Mouse (Mus musculus) liver, embryonic 16.5 days (tissue): Measurements from ENCODE around the gene Cdh13. TPM values are rescaled to one million over a fixed set of nuclear protein-coding genes. Genes with fewer than 3 reads are reported as not detected.

ENCODE experiments used
- ATAC-seq: fragments of 200-750 bp; cut with Nextera tagmentation; 2 replicates; pipeline ENCODE4 v1.8.0; 2017; ENCODE audit warnings: low read depth, mild to moderate bottlenecking, moderate number of reproducible peaks, moderate library complexity
- H3K27ac ChIP-seq: fragments of 300-500 bp; sonication (generic); 2 replicates; pipeline ENCODE4 v1.5.1; 2014; ENCODE audit warnings: mild to moderate bottlenecking, low read length
- H3K27me3 ChIP-seq: fragments of 300-500 bp; sonication (generic); 2 replicates; pipeline ENCODE4 v1.6.1; 2014; ENCODE audit warnings: low read depth, low read length, mixed read lengths; ENCODE audit not compliant: control insufficient read depth, insufficient read depth
- H3K36me3 ChIP-seq: fragments of 300-500 bp; sonication (generic); 2 replicates; pipeline ENCODE4 v1.6.1; 2014; ENCODE audit warnings: mild to moderate bottlenecking; ENCODE audit not compliant: control insufficient read depth, insufficient read depth
- H3K4me1 ChIP-seq: fragments of 300-500 bp; sonication (generic); 2 replicates; pipeline ENCODE4 v1.6.1; 2014; ENCODE audit warnings: low read depth, low read length, mixed read lengths; ENCODE audit not compliant: control insufficient read depth
- H3K4me2 ChIP-seq: fragments of 300-500 bp; sonication (generic); 2 replicates; pipeline ENCODE4 v1.6.1; 2014; ENCODE audit warnings: low read depth, low read length, mixed read lengths
- H3K4me3 ChIP-seq: fragments of 300-500 bp; sonication (generic); 2 replicates; pipeline ENCODE4 v1.5.1; 2014; ENCODE audit warnings: low read depth, mild to moderate bottlenecking, low read length
- H3K9ac ChIP-seq: fragments of 300-500 bp; sonication (generic); 2 replicates; pipeline ENCODE4 v1.6.1; 2014; ENCODE audit warnings: low read depth, low read length
- H3K9me3 ChIP-seq: fragments of 300-500 bp; sonication (generic); replicated peaks from 2 replicates; pipeline ENCODE4 v1.6.1; 2016; ENCODE audit warnings: low read length; ENCODE audit not compliant: control insufficient read depth
- WGBS: fragments of 180-500 bp; shearing (Covaris S2); extraction: QIAGEN DNeasy Blood & Tissue Kit; methylation state at CpG from one replicate; pipeline ENCODE4 v1.1.7; 2014; ENCODE audit not compliant: insufficient replicate concordance; 5-methylcytosine and 5-hydroxymethylcytosine counted together
- polyA plus RNA-seq: library from polyadenylated mRNA; unstranded; fragments of >200 nt; fragmentation: Nextera tagmentation; extraction: Ambion mirVana; gene quantifications from 2 replicates; pipeline ENCODE4 v1.2.1, GENCODE M21; 2015

The Cdh13 gene
- polyA plus RNA-seq, 1 experiment from 2014 or later, result 1.0 TPM

DNA sequence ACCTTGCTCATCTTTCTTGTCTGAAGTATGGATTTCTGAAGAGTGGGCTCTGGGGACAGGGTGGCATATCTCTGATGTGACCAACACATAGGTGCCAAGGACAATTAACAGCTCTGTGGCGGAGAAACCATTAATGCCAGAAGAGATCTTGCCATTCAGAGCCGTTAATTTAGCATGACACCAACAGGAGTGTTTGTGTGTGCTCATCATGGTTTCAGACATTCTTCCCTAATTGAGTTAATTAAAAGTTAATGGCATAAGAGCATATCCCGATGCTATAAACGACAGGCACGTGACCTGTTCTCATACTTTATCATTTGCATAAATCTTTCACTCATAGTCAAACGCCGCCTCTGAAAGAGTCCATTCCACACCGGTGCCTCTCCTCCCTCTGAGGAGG, 600.8 kb downstream of the Cdh13 start:
- ATAC-seq, result no peak
- no peaks in the 10 kb centered on the region for H3K27me3 ChIP-seq
- H3K9me3 ChIP-seq, result peaks cover 2% of the 10 kb centered on the region

DNA sequence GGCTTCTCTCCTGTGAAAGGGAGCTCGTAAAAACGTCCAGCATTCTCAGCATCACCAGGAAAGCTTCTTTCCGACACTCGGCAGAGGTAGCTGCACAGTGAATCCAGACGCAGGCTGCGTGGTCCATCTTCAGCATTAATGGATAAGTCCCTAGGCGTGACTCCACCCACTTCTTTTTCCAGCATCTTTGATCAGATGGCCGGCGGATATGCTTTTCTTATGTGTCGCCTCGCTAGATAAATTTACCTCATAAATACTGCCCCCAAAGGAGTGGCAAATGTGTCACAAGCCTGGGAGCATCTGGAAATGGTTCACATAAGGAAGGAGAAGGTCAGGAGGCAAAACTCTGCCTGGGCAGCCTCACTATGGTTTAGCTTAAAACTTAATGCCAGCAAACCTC, 601.5 kb downstream of the Cdh13 start:
- Histone ChIP-seq H3K27me3 (no peaks in the 10 kb centered on the region), H3K9ac (no peak overlapping the region), H3K4me1 (no peaks in the 10 kb centered on the region), H3K36me3 (no peaks in the 10 kb centered on the region), H3K9me3 (peaks cover 2% of the 10 kb centered on the region), H3K4me2 (no peak overlapping the region), H3K27ac (no peak overlapping the region), H3K4me3 (no peak overlapping the region)
- WGBS, result 69% methylated on average over 11 of the region's 11 CpGs
- ATAC-seq, result no peak

More for the DNA sequence above, 600.8 kb downstream of the Cdh13 start:
- Histone ChIP-seq H3K4me1 (no peaks in the 10 kb centered on the region), H3K27ac (no peak overlapping the region), H3K36me3 (no peaks in the 10 kb centered on the region), H3K9ac (no peak overlapping the region), H3K4me3 (no peak overlapping the region), H3K4me2 (no peak overlapping the region)
- WGBS, result 69% methylated on average over 8 of the region's 8 CpGs

DNA sequence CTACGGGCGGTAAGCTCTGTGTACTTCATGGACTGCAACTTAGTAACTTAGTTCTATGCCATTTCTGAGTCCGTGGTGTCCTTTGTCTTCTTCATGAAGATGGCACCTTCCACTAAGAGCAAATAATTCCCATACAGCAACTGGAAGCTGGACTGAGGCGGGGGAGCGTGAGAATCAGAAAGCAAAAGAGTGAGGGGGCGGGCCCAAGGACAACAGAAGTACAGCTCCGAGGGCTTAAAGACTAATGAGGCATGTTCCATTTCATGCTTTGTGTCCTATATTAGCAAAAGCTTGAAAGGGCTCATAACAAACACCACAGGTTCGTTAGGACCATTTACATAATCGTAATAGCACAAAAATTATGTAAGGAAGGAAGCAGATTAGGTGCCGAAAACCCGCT, 618.9 kb downstream of the Cdh13 start:
- 80% methylated on average over 11 of the region's 11 CpGs for WGBS
- H3K4me3 ChIP-seq, result no peak overlapping the region
- H3K27me3 ChIP-seq, result no peaks in the 10 kb centered on the region
- H3K36me3 ChIP-seq, result no peaks in the 10 kb centered on the region
- H3K9me3 ChIP-seq, result peaks cover 5% of the 10 kb centered on the region; the same call in 1 of the 2 replicates
- no peak overlapping the region for H3K9ac ChIP-seq
- no peaks in the 10 kb centered on the region for H3K4me1 ChIP-seq
- no peak overlapping the region for H3K4me2 ChIP-seq
- no peak for ATAC-seq
- H3K27ac ChIP-seq, result no peak overlapping the region

DNA sequence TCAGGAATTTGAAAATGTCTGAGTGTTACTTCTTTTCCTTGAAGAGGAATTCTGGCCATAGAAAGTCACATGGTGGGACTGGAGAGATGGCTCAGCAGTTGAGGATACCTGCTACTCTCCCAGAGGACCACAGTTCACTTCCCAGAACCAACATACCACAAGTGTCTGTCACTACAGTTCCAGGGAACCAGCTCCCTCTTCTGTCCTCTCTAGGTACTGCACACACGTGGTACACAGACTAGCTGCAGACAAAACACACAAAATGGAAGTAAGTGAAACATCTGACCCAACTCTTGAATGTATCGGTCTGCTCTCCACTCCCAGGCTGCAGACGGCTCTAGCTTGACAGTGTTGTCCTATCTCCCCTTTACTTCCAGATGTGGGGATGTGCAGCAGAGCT, 633.0 kb downstream of the Cdh13 start:
- H3K9me3 ChIP-seq, result peaks cover 4% of the 10 kb centered on the region; the same call in 1 of the 2 replicates
- no peak overlapping the region for H3K27ac ChIP-seq
- WGBS, result 67% methylated on average over 3 of the region's 3 CpGs
- H3K4me3 ChIP-seq, result no peak overlapping the region
- no peak overlapping the region for H3K4me2 ChIP-seq
- H3K9ac ChIP-seq, result no peak overlapping the region
- H3K27me3 ChIP-seq, result no peaks in the 10 kb centered on the region
- no peaks in the 10 kb centered on the region for H3K36me3 ChIP-seq
- H3K4me1 ChIP-seq, result no peaks in the 10 kb centered on the region
- no peak for ATAC-seq

DNA sequence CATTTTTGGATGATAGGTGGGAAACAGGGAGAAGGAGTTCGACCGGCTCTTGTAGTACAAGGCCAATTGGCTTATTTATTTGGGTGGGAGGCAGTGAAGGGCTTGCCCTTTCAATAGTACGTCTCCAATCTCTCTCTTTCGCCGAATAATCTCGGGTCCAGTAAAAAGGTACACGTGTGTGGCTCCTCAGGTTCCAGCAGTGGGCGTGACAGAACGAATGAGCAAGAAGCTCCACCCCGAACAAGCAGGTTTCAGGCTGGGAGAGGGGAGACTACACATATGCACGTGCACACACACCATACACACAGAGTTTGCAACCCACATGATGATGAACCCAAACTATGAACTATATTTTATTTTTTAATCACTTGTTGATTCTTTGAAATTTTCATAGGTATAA, 653.9 kb downstream of the Cdh13 start:
- no peaks in the 10 kb centered on the region for H3K36me3 ChIP-seq
- H3K9ac ChIP-seq, result no peak overlapping the region
- WGBS, result 32% methylated on average over 11 of the region's 11 CpGs

DNA sequence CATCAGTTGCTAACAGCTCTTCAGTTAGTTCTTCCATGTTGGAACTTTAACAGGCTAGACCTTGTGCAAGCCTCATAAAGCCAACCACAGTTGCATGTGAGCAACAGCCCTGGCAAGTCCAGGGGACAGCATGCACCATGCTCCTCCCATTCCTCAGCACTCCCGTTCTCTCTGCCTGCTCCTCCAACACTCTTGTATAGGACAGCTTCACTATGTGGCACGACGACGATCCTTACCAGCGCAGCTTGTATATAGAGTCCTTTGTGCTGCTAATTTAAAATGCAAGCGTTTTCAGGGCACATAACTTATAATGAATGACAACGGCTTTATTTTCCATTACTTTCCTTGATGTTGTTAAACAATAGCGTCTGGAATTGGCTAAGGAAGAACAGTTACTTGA, 654.5 kb downstream of the Cdh13 start:
- no peak overlapping the region for H3K27ac ChIP-seq
- ATAC-seq, result no peak
- no peaks in the 10 kb centered on the region; the same call in 1 of the 2 replicates for H3K9me3 ChIP-seq
- no peaks in the 10 kb centered on the region for H3K27me3 ChIP-seq
- no peaks in the 10 kb centered on the region for H3K4me1 ChIP-seq
- H3K9ac ChIP-seq, result no peak overlapping the region
- H3K36me3 ChIP-seq, result no peaks in the 10 kb centered on the region
- no peak overlapping the region for H3K4me2 ChIP-seq
- no peak overlapping the region for H3K4me3 ChIP-seq
- WGBS, result 44% methylated on average over 8 of the region's 8 CpGs

More for the DNA sequence above, 653.9 kb downstream of the Cdh13 start:
- Histone ChIP-seq H3K4me3 (no peak overlapping the region), H3K4me2 (no peak overlapping the region), H3K4me1 (no peaks in the 10 kb centered on the region), H3K9me3 (no peaks in the 10 kb centered on the region; the same call in 1 of the 2 replicates), H3K27me3 (no peaks in the 10 kb centered on the region), H3K27ac (no peak overlapping the region)
- no peak for ATAC-seq

DNA sequence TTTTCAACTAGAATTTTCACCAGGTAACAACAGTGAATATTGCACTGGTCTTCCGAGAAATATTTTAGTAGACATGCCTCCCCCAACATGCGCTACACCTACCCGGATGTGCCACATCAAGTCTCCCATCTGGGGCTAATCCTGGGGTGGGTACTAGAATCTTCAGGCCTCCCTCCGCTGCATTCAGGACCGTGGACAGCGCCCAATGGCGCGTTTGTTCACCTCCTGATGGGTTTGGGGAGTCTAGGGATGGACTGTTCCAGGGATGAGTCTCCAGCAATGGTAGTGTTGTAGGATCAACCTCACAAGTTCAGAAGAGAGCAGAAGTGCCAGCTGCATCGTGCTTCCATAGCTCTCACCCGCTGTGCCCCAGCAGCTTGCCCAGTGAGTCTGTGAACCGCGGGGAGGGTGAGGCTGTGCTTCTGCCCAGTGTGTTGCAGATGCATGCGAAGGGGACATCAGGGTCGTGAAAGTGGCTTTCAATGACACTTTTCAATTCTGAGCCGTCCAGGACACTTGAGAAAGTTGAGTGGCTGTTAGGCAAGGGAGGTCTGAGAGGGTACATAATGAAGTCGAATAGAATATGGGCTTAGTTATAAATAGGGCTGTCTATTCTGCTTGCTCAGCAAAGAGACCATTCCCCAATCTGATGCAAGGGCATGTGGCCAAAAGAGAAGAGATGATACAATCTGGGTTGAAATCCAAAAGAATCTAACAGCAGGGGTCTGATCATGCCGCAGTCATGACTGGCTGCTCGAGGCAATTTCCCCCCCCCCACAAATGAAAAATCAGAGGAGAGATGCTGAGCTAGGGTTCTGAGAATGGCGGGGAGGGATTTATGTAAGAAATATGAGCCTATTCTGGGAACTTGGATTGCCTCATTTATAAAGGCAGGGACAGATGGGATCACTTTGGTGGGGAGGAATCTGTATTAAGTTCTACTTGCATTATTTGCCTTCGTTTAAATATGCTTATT, 668.5 kb downstream of the Cdh13 start:
- no peaks in the 10 kb centered on the region for H3K4me1 ChIP-seq
- H3K4me2 ChIP-seq, result no peak overlapping the region
- no peak overlapping the region for H3K9ac ChIP-seq
- H3K36me3 ChIP-seq, result no peaks in the 10 kb centered on the region
- H3K4me3 ChIP-seq, result no peak overlapping the region
- no peak overlapping the region for H3K27ac ChIP-seq
- WGBS, result 45% methylated on average over 20 of the region's 20 CpGs
- H3K27me3 ChIP-seq, result no peaks in the 10 kb centered on the region
- no peaks in the 10 kb centered on the region; the same call in 1 of the 2 replicates for H3K9me3 ChIP-seq
- ATAC-seq, result no peak

DNA sequence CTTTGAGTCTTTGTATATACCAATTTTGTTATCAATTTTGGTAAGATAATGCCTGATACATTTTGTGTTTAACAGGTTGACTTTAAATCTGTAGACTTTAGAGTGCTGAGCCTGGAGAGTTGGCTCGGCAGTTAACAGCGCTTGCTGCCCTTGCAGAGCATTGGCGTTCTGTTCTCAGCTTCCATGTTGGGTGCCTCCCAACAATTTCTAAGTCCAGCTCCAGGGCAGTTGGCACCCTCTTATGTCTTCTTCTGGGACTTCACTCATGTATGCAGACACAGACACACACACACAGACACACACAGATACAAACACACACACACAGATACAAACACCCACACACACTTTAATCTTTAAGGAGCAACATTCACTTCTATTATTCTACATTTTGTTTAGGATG, 672.6 kb downstream of the Cdh13 start:
- ATAC-seq, result no peak
- Histone ChIP-seq H3K36me3 (no peaks in the 10 kb centered on the region), H3K4me1 (no peaks in the 10 kb centered on the region), H3K27me3 (no peaks in the 10 kb centered on the region), H3K9ac (no peak overlapping the region), H3K4me2 (no peak overlapping the region), H3K27ac (no peak overlapping the region), H3K4me3 (no peak overlapping the region), H3K9me3 (no peaks in the 10 kb centered on the region; the same call in 1 of the 2 replicates)
- WGBS, result 71% methylated on average over 3 of the region's 3 CpGs

DNA sequence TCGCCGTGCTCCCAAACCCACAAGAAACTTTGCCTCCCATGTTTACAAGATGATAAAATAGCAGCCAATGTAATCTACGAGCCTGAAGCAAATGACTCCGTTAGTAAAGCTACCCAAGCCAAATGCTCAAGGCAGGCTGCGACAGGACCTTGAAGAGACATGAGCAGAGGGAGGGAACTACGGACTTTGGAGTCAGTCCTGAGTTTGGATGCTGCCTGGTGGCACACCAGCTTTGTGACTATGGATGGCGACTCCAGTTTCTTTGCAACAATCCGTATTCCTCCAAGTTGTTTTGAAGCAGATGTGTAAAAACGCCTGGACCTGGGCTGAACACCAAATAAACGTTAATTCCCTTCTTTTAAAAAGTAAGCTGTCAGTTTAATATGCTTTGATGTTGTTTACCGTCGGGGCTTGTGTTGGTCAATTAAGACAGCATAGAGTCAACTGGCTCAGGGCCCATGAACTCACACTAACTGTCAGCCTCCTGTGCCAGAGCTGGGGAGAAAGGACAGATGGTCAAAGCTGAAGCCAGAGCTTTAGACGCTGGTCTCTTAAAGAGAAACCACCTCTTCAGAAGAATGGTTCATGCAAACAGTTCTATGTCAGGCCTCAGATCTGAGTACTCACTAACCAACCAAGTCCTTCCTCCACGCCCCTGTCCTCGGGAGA, 678.5 kb downstream of the Cdh13 start:
- H3K9me3 ChIP-seq, result no peaks in the 10 kb centered on the region
- H3K4me1 ChIP-seq, result no peaks in the 10 kb centered on the region
- H3K4me2 ChIP-seq, result no peak overlapping the region
- ATAC-seq, result no peak
- H3K4me3 ChIP-seq, result no peak overlapping the region
- H3K27me3 ChIP-seq, result no peaks in the 10 kb centered on the region
- 59% methylated on average over 15 of the region's 15 CpGs for whole genome bisulfite sequencing
- no peak overlapping the region for H3K9ac ChIP-seq
- H3K36me3 ChIP-seq, result no peaks in the 10 kb centered on the region
- H3K27ac ChIP-seq, result no peak overlapping the region
